Mouse (Mus musculus) CH12.LX (cell line): ENCODE results near the gene Csrp1. TPM values are rescaled to one million over a fixed set of nuclear protein-coding genes. Genes with fewer than 3 reads are reported as not detected.

Experiments used
- DNase-seq: peaks from one replicate; pipeline ENCODE4 v3.0.0-alpha.2; 2013; ENCODE audit errors: extremely low read depth
- H3K27ac ChIP-seq: 2 replicates; pipeline ENCODE4 v1.5.1; 2012; ENCODE audit warnings: low read depth, mild to moderate bottlenecking, control low read depth, moderate library complexity; ENCODE audit not compliant: insufficient read depth
- H3K27me3 ChIP-seq: replicated peaks from 2 replicates; pipeline ENCODE3; 2012; ENCODE audit warnings: inconsistent platforms
- H3K36me3 ChIP-seq, 2 experiments: replicated peaks in 1 of 2; 2 replicates each; pipeline versions ENCODE3 to v1.6.1; 2012; ENCODE audit warnings: inconsistent platforms in 1 of 2, low read length in 1 of 2, mild to moderate bottlenecking in 1 of 2, mixed read lengths in 1 of 2, moderate library complexity in 1 of 2; ENCODE audit not compliant: control insufficient read depth in 1 of 2, insufficient read depth in 1 of 2
- H3K4me1 ChIP-seq, 2 experiments: 2 replicates each; pipeline ENCODE4 v1.6.1; 2012; ENCODE audit warnings: inconsistent platforms in 1 of 2, moderate library complexity in 1 of 2; ENCODE audit not compliant: insufficient read depth in 2 of 2, control insufficient read depth in 1 of 2
- H3K4me2 ChIP-seq: 2 replicates; pipeline ENCODE4 v1.6.1; 2012; ENCODE audit warnings: low read depth, mild to moderate bottlenecking, control low read depth; ENCODE audit not compliant: poor library complexity, insufficient read depth, severe bottlenecking
- H3K4me3 ChIP-seq, 3 experiments: fragments of 150-350 bp in 1 of 3; sonication (generic) in 1 of 3; replicated peaks in 1 of 3; 2 replicates each; pipeline versions ENCODE3 to v1.5.1; 2011 to 2012; ENCODE audit warnings: low read depth in 2 of 3, low read length in 2 of 3, mild to moderate bottlenecking in 2 of 3, moderate library complexity in 2 of 3, control low read depth in 1 of 3, improper control_type of control experiment in 1 of 3, inconsistent platforms in 1 of 3, mixed read lengths in 1 of 3; ENCODE audit not compliant: poor library complexity in 1 of 3
- H3K79me2 ChIP-seq: replicated peaks from 2 replicates; pipeline ENCODE4 v1.6.1; 2012; ENCODE audit warnings: mild to moderate bottlenecking, moderate library complexity; ENCODE audit not compliant: control insufficient read depth, poor library complexity, insufficient read depth, severe bottlenecking; ENCODE audit errors: extremely low read depth
- H3K9ac ChIP-seq: 2 replicates; pipeline ENCODE4 v1.6.1; 2012; ENCODE audit warnings: low read depth, mild to moderate bottlenecking, control low read depth, moderate library complexity; ENCODE audit not compliant: insufficient read depth
- H3K9me3 ChIP-seq: replicated peaks from 2 replicates; pipeline ENCODE3; 2012; ENCODE audit warnings: low read length, inconsistent platforms, mixed read lengths
- CHD1 ChIP-seq: IDR thresholded peaks from 2 replicates; pipeline ENCODE4 v1.6.1; 2012; ENCODE audit warnings: low read depth, low read length, improper control_type of control experiment, inconsistent platforms
- CHD2 ChIP-seq: IDR thresholded peaks from 2 replicates; pipeline ENCODE4 v1.6.1; 2011; ENCODE audit warnings: low read length, improper control_type of control experiment
- CTCF ChIP-seq, 2 experiments: IDR thresholded peaks in 1 of 2; conservative IDR thresholded peaks in 1 of 2; 2 replicates each; pipeline ENCODE4 v1.5.1; 2011 to 2012; ENCODE audit warnings: low read depth in 2 of 2, low read length in 2 of 2, improper control_type of control experiment in 1 of 2, inconsistent platforms in 1 of 2, mild to moderate bottlenecking in 1 of 2, moderate library complexity in 1 of 2
- EP300 ChIP-seq: IDR thresholded peaks from 2 replicates; pipeline ENCODE4 v1.6.1; 2011; ENCODE audit warnings: low read length, improper control_type of control experiment
- ETS1 ChIP-seq: conservative IDR thresholded peaks from 2 replicates; pipeline ENCODE4 v1.6.1; 2012; ENCODE audit warnings: low read depth, mild to moderate bottlenecking, inconsistent platforms, low read length, improper control_type of control experiment, moderate library complexity
- GABPA ChIP-seq: IDR thresholded peaks from 2 replicates; pipeline ENCODE4 v1.6.1; 2012; ENCODE audit warnings: low read depth, low read length, improper control_type of control experiment, inconsistent platforms; ENCODE audit not compliant: insufficient replicate concordance
- IRF4 ChIP-seq: IDR thresholded peaks from 2 replicates; pipeline ENCODE4 v1.6.1; 2014; ENCODE audit warnings: low read depth, mild to moderate bottlenecking, inconsistent platforms, low read length, improper control_type of control experiment
- JUN ChIP-seq: IDR thresholded peaks from 2 replicates; pipeline ENCODE4 v1.6.1; 2011; ENCODE audit warnings: low read depth, mild to moderate bottlenecking, low read length, improper control_type of control experiment, moderate library complexity; ENCODE audit not compliant: insufficient read depth
- JUND ChIP-seq: conservative IDR thresholded peaks from 2 replicates; pipeline ENCODE4 v1.6.1; 2011; ENCODE audit warnings: low read depth, low read length, improper control_type of control experiment
- KAT2A ChIP-seq: IDR thresholded peaks from 2 replicates; pipeline ENCODE4 v1.6.1; 2012; ENCODE audit warnings: low read length, improper control_type of control experiment, inconsistent platforms; ENCODE audit not compliant: insufficient replicate concordance
- MAFK ChIP-seq: IDR thresholded peaks from 2 replicates; pipeline ENCODE4 v1.6.1; 2011; ENCODE audit warnings: low read length, improper control_type of control experiment; ENCODE audit not compliant: insufficient replicate concordance
- MAX ChIP-seq: IDR thresholded peaks from 2 replicates; pipeline ENCODE4 v1.6.1; 2011; ENCODE audit warnings: low read length, improper control_type of control experiment
- MAZ ChIP-seq: IDR thresholded peaks from 2 replicates; pipeline ENCODE4 v1.6.1; 2012; ENCODE audit warnings: low read depth, mild to moderate bottlenecking, inconsistent platforms, low read length, improper control_type of control experiment, moderate library complexity
- MEF2A ChIP-seq: IDR thresholded peaks from 2 replicates; pipeline ENCODE4 v1.6.1; 2014; ENCODE audit warnings: low read depth, mild to moderate bottlenecking, inconsistent platforms, low read length, improper control_type of control experiment, borderline replicate concordance
- MYC ChIP-seq: IDR thresholded peaks from 2 replicates; pipeline ENCODE4 v1.6.1; 2011; ENCODE audit warnings: low read depth, mild to moderate bottlenecking, improper control_type of control experiment, low read length
- NRF1 ChIP-seq: IDR thresholded peaks from 2 replicates; pipeline ENCODE4 v1.6.1; 2014; ENCODE audit warnings: low read depth, mild to moderate bottlenecking, inconsistent platforms, low read length, improper control_type of control experiment, moderate library complexity
- PAX5 ChIP-seq: IDR thresholded peaks from 2 replicates; pipeline ENCODE4 v1.6.1; 2012; ENCODE audit warnings: low read length, inconsistent platforms, mixed read lengths
- RAD21 ChIP-seq: IDR thresholded peaks from 2 replicates; pipeline ENCODE4 v1.6.1; 2011; ENCODE audit warnings: low read depth, mild to moderate bottlenecking, low read length, improper control_type of control experiment, moderate library complexity
- RCOR1 ChIP-seq: conservative IDR thresholded peaks from 2 replicates; pipeline ENCODE4 v1.6.1; 2012; ENCODE audit warnings: low read depth, mild to moderate bottlenecking, inconsistent platforms, low read length, improper control_type of control experiment
- SIN3A ChIP-seq: IDR thresholded peaks from 2 replicates; pipeline ENCODE4 v1.6.1; 2012; ENCODE audit warnings: low read length, improper control_type of control experiment, inconsistent platforms
- SMC3 ChIP-seq: IDR thresholded peaks from 2 replicates; pipeline ENCODE4 v1.6.1; 2011; ENCODE audit warnings: low read depth, low read length, improper control_type of control experiment
- TBP ChIP-seq: conservative IDR thresholded peaks from 2 replicates; pipeline ENCODE4 v1.6.1; 2011; ENCODE audit warnings: low read depth, low read length, improper control_type of control experiment
- UBTF ChIP-seq: IDR thresholded peaks from 2 replicates; pipeline ENCODE4 v1.6.1; 2012; ENCODE audit warnings: low read depth, mild to moderate bottlenecking, inconsistent platforms, low read length, improper control_type of control experiment, moderate library complexity
- USF1 ChIP-seq: IDR thresholded peaks from 2 replicates; pipeline ENCODE4 v1.6.1; 2014; ENCODE audit warnings: low read depth, mild to moderate bottlenecking, inconsistent platforms, low read length, improper control_type of control experiment
- ZC3H11A ChIP-seq: IDR thresholded peaks from 2 replicates; pipeline ENCODE4 v1.6.1; 2012; ENCODE audit warnings: low read depth, mild to moderate bottlenecking, inconsistent platforms, low read length, improper control_type of control experiment
- ZKSCAN1 ChIP-seq: IDR thresholded peaks from 2 replicates; pipeline ENCODE4 v1.6.1; 2012; ENCODE audit warnings: low read depth, inconsistent platforms, low read length, improper control_type of control experiment, borderline replicate concordance
- dilution Hi-C: fragments of 300-500 bp; cut with MboI; formaldehyde crosslinking; loops from 2 replicates; pipeline ENCODE4 v1.14.3; 2020; ENCODE audit warnings: low sequenced_read_pairs; ENCODE audit not compliant: extremely low pct_unique_long_range_greater_than_20kb, extremely low pct_ligation_motif_present
- in situ Hi-C: fragments of 300-500 bp; cut with MboI; formaldehyde crosslinking; loops from 3 replicates; pipeline ENCODE4 v1.14.3; 2019; ENCODE audit warnings: low sequenced_read_pairs, low pct_ligation_motif_present, low pct_unique_long_range_greater_than_20kb, mixed read lengths
- polyA plus RNA-seq: library from polyadenylated mRNA; unstranded; fragments of >175 nt; gene quantifications from 2 replicates; pipeline ENCODE4 v1.2.1, GENCODE M21; 2012; ENCODE audit warnings: low read depth; ENCODE audit not compliant: insufficient read length
- total RNA-seq, 2 experiments: library from RNA; depleted of rRNA; stranded (reverse); fragments of 300-350 nt in 1 of 2; fragments of >200 nt in 1 of 2; gene quantifications; 2 replicates each; pipeline ENCODE4 v1.2.3; 2012 to 2014

Gene Csrp1
- total and polyA plus RNA-seq, 3 experiments = 45.9 to 54.3 (median 49.4) TPM

- Histone ChIP-seq H3K4me2 (no peak overlapping the region), H3K79me2 (no peaks in the 10 kb centered on the region), H3K9ac (no peak overlapping the region), H3K27ac (no peak overlapping the region), H3K4me3 (no peak overlapping the region), H3K36me3 (no peaks in the 10 kb centered on the region), H3K4me1 (0 out of 4 replicates have a peak, but pooled peaks cover 0 to 2% of the 10 kb centered on the region in 2 experiments), H3K9me3 (peaks cover 4% of the 10 kb centered on the region), H3K27me3 (peaks cover 67% of the 10 kb centered on the region)
- DNase-seq = no peak
- in situ Hi-C loops = no loop called here
- TF ChIP-seq CHD2 (no peak), USF1 (no peak), ZKSCAN1 (no peak), PAX5 (no peak), MAFK (no peak), UBTF (no peak), SMC3 (no peak), JUND (no peak), JUN (no peak), CHD1 (no peak), MAZ (no peak), EP300 (no peak), NRF1 (no peak), RAD21 (no peak), MYC (no peak), ZC3H11A (no peak), ETS1 (no peak), CTCF (conservative IDR thresholded peaks at IDR 0.05 in 1 of 2, IDR thresholded peaks at IDR 0.05 in 1 of 2; ENCODE audit: low read depth in 2 of 2, low read length in 2 of 2) (no peak)
- dilution Hi-C loops = no loop called here
These were observed 21.8 kb upstream of the Csrp1 start for GRCm38 (mm10) chr1:135698046-135698445.

GRCm38 (mm10) chr1:135698451-135698921, 21.4 kb upstream of the Csrp1 start:
- Histone ChIP-seq H3K27ac (no peak overlapping the region), H3K9me3 (peaks cover 4% of the 10 kb centered on the region), H3K4me3 (no peak overlapping the region), H3K27me3 (peaks cover 64% of the 10 kb centered on the region), H3K4me2 (no peak overlapping the region), H3K36me3 (no peaks in the 10 kb centered on the region), H3K4me1 (0 out of 4 replicates have a peak, but pooled peaks cover 0 to 2% of the 10 kb centered on the region in 2 experiments), H3K79me2 (no peaks in the 10 kb centered on the region), H3K9ac (no peak overlapping the region)
- no peak for DNase-seq
- dilution Hi-C loops = no loop called here
- TF ChIP-seq JUN = no peak
- no peak for TF ChIP-seq KAT2A
- TF ChIP-seq CTCF (conservative IDR thresholded peaks at IDR 0.05 in 1 of 2, IDR thresholded peaks at IDR 0.05 in 1 of 2; ENCODE audit: low read depth in 2 of 2, low read length in 2 of 2) = no peak
- TF ChIP-seq MAX = no peak
- no peak for TF ChIP-seq MYC
- TF ChIP-seq JUND = no peak
- TF ChIP-seq UBTF = no peak
- TF ChIP-seq PAX5 = no peak
- no peak for TF ChIP-seq RCOR1
- TF ChIP-seq EP300 = no peak
- no peak for TF ChIP-seq SIN3A
- no peak for TF ChIP-seq IRF4
- TF ChIP-seq MEF2A = no peak
- TF ChIP-seq GABPA = no peak
- no peak for TF ChIP-seq CHD1
- no peak for TF ChIP-seq TBP
- in situ Hi-C loops = no loop called here
